Mouse (Mus musculus): ENCODE measurements around the gene Cplx2.

DNA sequence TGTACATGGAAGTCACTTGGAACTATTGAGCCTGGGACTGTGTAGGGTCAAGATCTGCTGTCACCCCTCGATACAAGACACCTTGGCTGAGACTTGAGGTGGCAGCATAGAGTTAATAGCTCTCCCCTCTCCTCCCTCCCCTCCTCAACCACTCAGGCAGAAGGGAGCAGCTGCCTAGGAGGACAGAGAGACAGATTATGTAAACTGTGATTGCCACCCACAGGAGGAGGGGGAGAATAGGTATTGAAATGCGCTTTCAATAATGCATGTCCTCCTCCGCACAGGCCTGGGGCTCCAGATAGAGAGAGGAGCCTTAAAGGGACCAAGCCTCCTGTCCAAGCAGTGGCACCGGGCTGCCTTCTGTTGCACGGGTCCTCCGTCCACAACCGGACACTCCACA, 45.3 kb upstream of the Cplx2 start:
- TF ChIP-seq CTCF (IDR thresholded peaks at IDR 0.05; ENCODE audit: borderline replicate concordance, control insufficient read depth, extremely low read depth, insufficient read depth, low read length, poor library complexity), result no peak
- TF ChIP-seq POLR2A (IDR thresholded peaks at IDR 0.05; ENCODE audit: control insufficient read depth, extremely low read depth, insufficient read depth, low read length, poor library complexity), result no peak
